Mouse (Mus musculus) liver, adult 2 months (tissue): ENCODE measurements at regions not wholly inside any gene's neighbourhood (a gene's known extent, or its start where the extent isn't known, plus 50 kb on each side); places are given as distances from the start of the nearest gene placed in this dataset.

ENCODE experiments used
- DNase-seq: peaks from one replicate; pipeline ENCODE4 v3.0.0-alpha.2; 2011; ENCODE audit warnings: low read depth, low spot score; ENCODE audit errors: extremely low read depth
- H3K27ac ChIP-seq: fragments of 200-500 bp; replicated peaks from 2 replicates; pipeline ENCODE4 v1.5.1; 2012; ENCODE audit warnings: low read depth, mild to moderate bottlenecking, control low read depth, inconsistent platforms, low read length; ENCODE audit not compliant: insufficient read depth
- H3K27me3 ChIP-seq: fragments of 200-500 bp; 2 replicates; pipeline ENCODE4 v1.6.1; 2012; ENCODE audit warnings: mild to moderate bottlenecking, moderate library complexity, low read length, inconsistent platforms; ENCODE audit not compliant: control insufficient read depth, insufficient read depth
- H3K36me3 ChIP-seq: fragments of 200-500 bp; 2 replicates; pipeline ENCODE4 v1.6.1; 2012; ENCODE audit warnings: low read length, inconsistent platforms; ENCODE audit not compliant: control insufficient read depth, insufficient read depth
- H3K4me1 ChIP-seq: fragments of 200-500 bp; 2 replicates; pipeline ENCODE4 v1.6.1; 2011; ENCODE audit warnings: low read length; ENCODE audit not compliant: control insufficient read depth, insufficient read depth
- H3K4me3 ChIP-seq: fragments of 200-500 bp; 2 replicates; pipeline ENCODE4 v1.5.1; 2011; ENCODE audit warnings: low read depth, mild to moderate bottlenecking, control low read depth, low read length, moderate library complexity; ENCODE audit not compliant: insufficient read depth
- H3K79me2 ChIP-seq: fragments of 200-500 bp; 2 replicates; pipeline ENCODE4 v1.6.1; 2012; ENCODE audit warnings: inconsistent platforms, mild to moderate bottlenecking, low read length, moderate library complexity; ENCODE audit not compliant: control insufficient read depth, insufficient read depth
- H3K9ac ChIP-seq: fragments of 200-500 bp; 2 replicates; pipeline ENCODE4 v1.6.1; 2012; ENCODE audit warnings: low read depth, mild to moderate bottlenecking, control low read depth, inconsistent platforms, low read length
- CTCF ChIP-seq: fragments of 200-500 bp; IDR thresholded peaks from 2 replicates; pipeline ENCODE4 v1.5.1; 2011; ENCODE audit warnings: low read depth, low read length, control low read depth
- POLR2A ChIP-seq: fragments of 200-500 bp; IDR thresholded peaks from 2 replicates; pipeline ENCODE4 v1.6.1; 2011; ENCODE audit warnings: low read length, control low read depth; ENCODE audit not compliant: insufficient read depth; ENCODE audit errors: extremely low read depth
- WGBS: fragments of 180-500 bp; shearing (Covaris S2); methylation state at CpG from one replicate; pipeline ENCODE4 v1.1.7; 2018; 5-methylcytosine and 5-hydroxymethylcytosine counted together

DNA sequence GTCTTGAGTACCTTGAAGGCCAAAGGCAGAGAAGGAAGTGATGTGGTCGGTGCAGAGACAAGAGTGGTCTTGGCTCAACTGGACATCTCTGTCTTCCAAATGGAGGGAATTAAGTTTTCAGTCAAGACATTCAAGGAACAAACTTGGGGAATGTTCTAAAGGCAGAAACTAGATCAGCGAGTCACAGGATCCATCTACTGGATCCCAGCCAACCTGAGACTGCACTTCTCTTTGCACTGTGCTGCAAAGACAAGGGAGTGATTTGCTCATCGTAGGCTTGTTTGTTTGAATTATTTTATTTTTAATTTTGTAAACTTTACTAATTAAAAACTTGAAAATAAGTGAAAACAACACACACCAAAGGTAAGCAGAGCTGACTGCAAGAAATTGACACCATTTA lies 875.8 kb downstream of the Zfp704 start:
- H3K27ac ChIP-seq: no peak overlapping the region
- no peaks in the 10 kb centered on the region for H3K79me2 ChIP-seq
- 0 out of 2 replicates have a peak, but pooled peaks cover 2% of the 10 kb centered on the region for H3K4me1 ChIP-seq
- H3K4me3 ChIP-seq: no peak overlapping the region
- DNase-seq: peak; percentile 10
- H3K27me3 ChIP-seq: no peaks in the 10 kb centered on the region
- 63% methylated on average over 3 of the region's 3 CpGs for WGBS
- no peaks in the 10 kb centered on the region for H3K36me3 ChIP-seq
- no peak overlapping the region for H3K9ac ChIP-seq
- TF ChIP-seq POLR2A: no peak
- no peak for TF ChIP-seq CTCF

DNA sequence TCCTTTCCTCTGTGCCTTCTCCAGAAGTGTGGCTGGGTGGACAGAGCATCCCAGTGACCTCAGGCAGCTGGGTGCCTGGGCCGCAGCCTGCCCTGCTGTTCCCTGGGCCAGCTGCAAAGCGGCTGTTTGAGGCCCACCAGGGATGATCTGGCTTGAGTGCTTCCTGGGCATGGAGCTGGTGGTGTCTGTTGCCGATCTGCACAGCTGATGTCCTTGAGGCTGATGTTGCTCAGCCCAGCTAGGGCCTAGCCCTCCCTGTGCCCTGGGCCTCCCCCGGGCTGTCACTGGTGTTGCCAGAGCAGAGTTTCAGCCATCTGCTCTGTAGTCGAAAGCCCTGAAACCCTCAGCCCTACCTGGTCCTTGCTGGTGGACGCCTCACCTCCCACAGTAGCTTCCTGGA lies 878.5 kb downstream of the Zfp704 start:
- Histone ChIP-seq H3K27ac (no peak overlapping the region), H3K36me3 (no peaks in the 10 kb centered on the region), H3K9ac (no peak overlapping the region), H3K4me3 (no peak overlapping the region), H3K79me2 (no peaks in the 10 kb centered on the region), H3K4me1 (0 out of 2 replicates have a peak, but pooled peaks cover 2% of the 10 kb centered on the region), H3K27me3 (no peaks in the 10 kb centered on the region)
- no peak for DNase-seq
- 84% methylated on average over 6 of the region's 6 CpGs for WGBS
- TF ChIP-seq CTCF: no peak
- no peak for TF ChIP-seq POLR2A

GRCm38 (mm10) chr3:8721628-8722594 lies 888.0 kb downstream of the Zfp704 start:
- Histone ChIP-seq H3K9ac (no peak overlapping the region), H3K36me3 (no peaks in the 10 kb centered on the region), H3K27me3 (peaks cover 4% of the 10 kb centered on the region; the same call in 1 of the 2 replicates), H3K79me2 (no peaks in the 10 kb centered on the region), H3K27ac (no peak overlapping the region), H3K4me3 (no peak overlapping the region), H3K4me1 (no peaks in the 10 kb centered on the region)
- peak; percentile 64 for DNase-seq
- WGBS: 66% methylated on average over 4 of the region's 4 CpGs
- TF ChIP-seq CTCF (no peak), POLR2A (no peak)

DNA sequence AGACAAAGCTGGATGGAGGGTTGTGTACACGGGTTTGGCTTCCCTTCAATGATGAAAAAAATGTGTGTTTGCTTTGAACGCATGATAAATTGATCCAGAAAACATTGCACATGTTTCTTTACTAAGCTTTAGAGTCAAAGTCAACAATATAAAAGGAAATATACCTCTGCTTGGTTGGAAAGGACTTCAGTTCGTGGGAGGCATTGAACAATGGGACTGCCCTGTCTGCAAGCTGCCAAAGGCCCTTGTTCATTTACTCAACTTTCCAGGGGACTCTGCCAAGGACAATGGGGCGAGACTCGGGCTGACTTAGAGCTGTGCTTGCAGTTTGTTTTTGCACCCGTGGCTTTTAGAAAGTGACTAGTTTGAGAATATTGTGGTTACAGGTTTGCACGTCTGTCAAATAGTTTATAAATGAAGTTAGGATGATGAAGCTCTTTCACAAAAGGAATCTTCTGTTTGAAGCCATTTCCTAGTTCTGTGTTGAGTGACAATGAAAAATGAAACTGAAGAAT lies 889.2 kb downstream of the Zfp704 start:
- peak; percentile 29 for DNase-seq
- Histone ChIP-seq H3K4me3 (no peak overlapping the region), H3K27me3 (peaks cover 7% of the 10 kb centered on the region), H3K27ac (no peak overlapping the region), H3K79me2 (no peaks in the 10 kb centered on the region), H3K9ac (no peak overlapping the region), H3K36me3 (no peaks in the 10 kb centered on the region), H3K4me1 (no peaks in the 10 kb centered on the region)
- no peak for TF ChIP-seq CTCF
- TF ChIP-seq POLR2A: no peak
- 31% methylated on average over 7 of the region's 7 CpGs for whole genome bisulfite sequencing

- Histone ChIP-seq H3K27me3 (peaks cover 7% of the 10 kb centered on the region), H3K4me1 (no peaks in the 10 kb centered on the region), H3K9ac (no peak overlapping the region), H3K36me3 (no peaks in the 10 kb centered on the region), H3K79me2 (no peaks in the 10 kb centered on the region), H3K27ac (no peak overlapping the region), H3K4me3 (no peak overlapping the region)
- 41% methylated on average over 9 of the region's 9 CpGs for WGBS
- TF ChIP-seq POLR2A (no peak), CTCF (no peak)
- DNase-seq: no peak
These were observed 891.7 kb downstream of the Zfp704 start for GRCm38 (mm10) chr3:8718206-8718605.
